In the genomic region with DNA sequence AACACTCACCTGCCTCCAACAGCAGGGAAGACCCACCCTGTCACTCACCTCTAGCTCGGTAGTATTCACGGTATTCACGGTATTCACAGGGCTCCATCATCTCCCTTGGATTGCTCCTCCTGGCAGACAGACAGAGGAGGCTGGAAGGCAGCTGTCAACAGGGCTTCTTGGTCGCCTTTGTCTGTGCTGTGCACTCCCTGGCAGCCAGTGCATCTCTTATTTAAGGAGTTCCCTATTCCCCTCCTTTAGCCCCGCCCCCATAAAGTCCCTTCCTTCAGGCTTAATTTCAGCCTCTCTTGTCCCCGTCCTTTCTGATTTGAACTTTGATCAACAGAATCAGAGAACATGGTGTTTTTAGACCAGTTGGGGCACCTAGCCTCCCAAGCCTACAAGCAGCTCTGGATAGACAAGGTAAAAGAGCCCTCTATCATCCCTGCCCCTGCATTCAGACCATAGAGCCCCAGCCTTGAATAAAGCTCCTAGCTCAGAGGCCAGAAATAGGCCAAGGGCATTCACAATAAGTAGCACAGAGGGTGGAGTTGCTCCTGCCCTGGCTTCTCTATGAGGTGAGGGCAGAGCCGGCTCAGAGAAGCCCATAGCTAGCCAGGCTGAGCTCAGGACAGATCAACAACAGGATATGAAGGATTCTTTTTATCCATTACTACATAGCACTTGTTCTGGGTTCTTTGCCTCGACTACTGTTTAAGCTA, we compare ENCODE assay signal across 11 mouse cellular contexts. TPM values are rescaled to one million over a fixed set of nuclear protein-coding genes. Genes with fewer than 3 reads are reported as not detected.
A peak's percentile ranks its signal among the peaks of the same experiment; 100 is the strongest.
DNase-seq lines count a peak whose midpoint lies in the region; ATAC-seq and TF ChIP-seq lines count a peak whose summit lies in the region.
"Had no signal": no experiment of that assay in that cellular context is flagged by ENCODE, and none has a peak within 500 bp of the region (broad histone marks: within the 10 kb centered on the region; RNA-seq: fewer than 3 reads in every experiment).

No protein-coding gene starts in this region.

- no peak overlapping the region for H3K9ac ChIP-seq in kidney, embryonic 15.5 days
- H3K9ac ChIP-seq in heart, embryonic 14.5 days (ENCODE audit: low read length) = 0 out of 2 replicates have a peak overlapping the region, but pooled peaks have one; percentile 6
- no peak overlapping the region for H3K9ac ChIP-seq in hindbrain, embryonic 16.5 days (ENCODE audit: low read depth, low read length)
- H3K9ac ChIP-seq: embryonic facial prominence, embryonic 13.5 days; limb, embryonic 12.5 days had no signal

- TF ChIP-seq POLR2A in bone marrow, adult 2 months (IDR thresholded peaks at IDR 0.05; ENCODE audit: borderline replicate concordance, control insufficient read depth, low read depth, low read length) = no peak

- no peaks in the 10 kb centered on the region for H3K4me1 ChIP-seq in kidney, embryonic 15.5 days
- H3K4me1 ChIP-seq in bone marrow, adult 2 months (ENCODE audit: control insufficient read depth, insufficient read depth, low read length) = peaks cover 4% of the 10 kb centered on the region; the same call in 1 of the 2 replicates
- H3K4me1 ChIP-seq in heart, embryonic 14.5 days (ENCODE audit: control insufficient read depth in 2 of 2, insufficient read depth in 2 of 2, low read length in 2 of 2) = peaks cover 15 to 16% of the 10 kb centered on the region in 2 experiments
- H3K4me1 ChIP-seq in hindbrain, embryonic 16.5 days (ENCODE audit: control insufficient read depth, insufficient read depth, low read depth, low read length) = no peaks in the 10 kb centered on the region
- H3K4me1 ChIP-seq: embryonic facial prominence, embryonic 13.5 days had no signal

- 0 out of 2 replicates have a peak, but pooled peaks have one; percentile 22 for ATAC-seq in kidney, embryonic 15.5 days (replicated peaks; ENCODE audit: low FRiP score)
- ATAC-seq in heart, embryonic 14.5 days (ENCODE audit: insufficient number of reproducible peaks, insufficient read depth, low FRiP score, low read depth) = no peak
- peak; percentile 80 for ATAC-seq in megakaryocyte, adult 5-6 weeks (ENCODE audit: poor library complexity, severe bottlenecking)
- no peak for ATAC-seq in hindbrain, embryonic 16.5 days

- no peaks in the 10 kb centered on the region for H3K27me3 ChIP-seq in kidney, embryonic 15.5 days
- H3K27me3 ChIP-seq in heart, embryonic 14.5 days (ENCODE audit: control insufficient read depth, insufficient read depth, low read length) = no peaks in the 10 kb centered on the region
- H3K27me3 ChIP-seq in hindbrain, embryonic 16.5 days (replicated peaks; ENCODE audit: control insufficient read depth, insufficient read depth, low read length) = no peaks in the 10 kb centered on the region
- H3K27me3 ChIP-seq: embryonic facial prominence, embryonic 13.5 days; limb, embryonic 12.5 days had no signal

- H3K36me3 ChIP-seq in kidney, embryonic 15.5 days = no peaks in the 10 kb centered on the region
- no peaks in the 10 kb centered on the region for H3K36me3 ChIP-seq in heart, embryonic 14.5 days (ENCODE audit: control insufficient read depth, insufficient read depth, low read length)
- no peaks in the 10 kb centered on the region for H3K36me3 ChIP-seq in hindbrain, embryonic 16.5 days (ENCODE audit: control insufficient read depth, insufficient read depth, low read length)
- H3K36me3 ChIP-seq: embryonic facial prominence, embryonic 13.5 days; limb, embryonic 12.5 days had no signal

- no peaks in the 10 kb centered on the region for H3K9me3 ChIP-seq in kidney, embryonic 15.5 days (replicated peaks)
- H3K9me3 ChIP-seq in heart, embryonic 14.5 days (ENCODE audit: control insufficient read depth, low read length) = no peaks in the 10 kb centered on the region
- no peaks in the 10 kb centered on the region for H3K9me3 ChIP-seq in hindbrain, embryonic 16.5 days (ENCODE audit: control insufficient read depth, low read length)
- H3K9me3 ChIP-seq: embryonic facial prominence, embryonic 13.5 days; limb, embryonic 12.5 days had no signal

- H3K4me2 ChIP-seq in kidney, embryonic 15.5 days = no peak overlapping the region
- peak overlapping the region; percentile 49 for H3K4me2 ChIP-seq in heart, embryonic 14.5 days (ENCODE audit: low read length)
- H3K4me2 ChIP-seq in hindbrain, embryonic 16.5 days (ENCODE audit: low read length) = no peak overlapping the region
- H3K4me2 ChIP-seq: embryonic facial prominence, embryonic 13.5 days; limb, embryonic 12.5 days had no signal

- WGBS in kidney, embryonic 15.5 days = 33% methylated on average over 8 of the region's 8 CpGs
- WGBS in bone marrow, adult 2 months = 19% methylated on average over 8 of the region's 8 CpGs
- 9% methylated on average over 8 of the region's 8 CpGs for WGBS in heart, embryonic 14.5 days
- WGBS in hindbrain, embryonic 16.5 days = 27% methylated on average over 8 of the region's 8 CpGs

- TF ChIP-seq CTCF in bone marrow, adult 2 months (IDR thresholded peaks at IDR 0.05; ENCODE audit: control insufficient read depth, insufficient read depth, low read length) = no peak

- no peak overlapping the region for H3K27ac ChIP-seq in kidney, embryonic 15.5 days
- peak overlapping the region; percentile 89 for H3K27ac ChIP-seq in bone marrow, adult 2 months (ENCODE audit: control insufficient read depth, insufficient read depth, low read depth, low read length, poor library complexity)
- H3K27ac ChIP-seq in heart, embryonic 14.5 days (replicated peaks in 1 of 2; ENCODE audit: control insufficient read depth in 1 of 2, insufficient read depth in 1 of 2, low read depth in 2 of 2, low read length in 2 of 2) = peak overlapping the region; percentile 22 to 33; a peak in 3 of 4 replicates
- no peak overlapping the region for H3K27ac ChIP-seq in hindbrain, embryonic 16.5 days (ENCODE audit: low read depth, low read length)
- H3K27ac ChIP-seq: embryonic facial prominence, embryonic 13.5 days; limb, embryonic 12.5 days had no signal

- no peak overlapping the region for H3K4me3 ChIP-seq in kidney, embryonic 15.5 days (replicated peaks)
- H3K4me3 ChIP-seq in bone marrow, adult 2 months (replicated peaks; ENCODE audit: control insufficient read depth, low read depth, low read length) = peak overlapping the region; percentile 76
- 0 out of 4 replicates have a peak overlapping the region, but pooled peaks of 1 of the 2 experiments have one; percentile 3 for H3K4me3 ChIP-seq in heart, embryonic 14.5 days (ENCODE audit: control insufficient read depth in 1 of 2, insufficient read depth in 1 of 2, low read depth in 1 of 2, low read length in 2 of 2)
- H3K4me3 ChIP-seq in hindbrain, embryonic 16.5 days (ENCODE audit: low read length) = no peak overlapping the region
- H3K4me3 ChIP-seq: embryonic facial prominence, embryonic 13.5 days; limb, embryonic 12.5 days had no signal

- no peak for DNase-seq in kidney, adult 11 months
- no peak for DNase-seq in B cell, adult 2 months
- DNase-seq: gastrocnemius, postnatal 36 days; kidney, postnatal 4 days had no signal

RNA-seq across cellular contexts. Expression of a gene that starts 0.5 kb away (rescaled TPM):
- polyA plus RNA-seq in kidney, embryonic 15.5 days (2015; fragmentation: Nextera tagmentation; extraction: Ambion mirVana) = 85.0 and 102 TPM in 2 replicates
- 14.8 and 39.7 TPM in 2 replicates for polyA plus RNA-seq in bone marrow, adult 2 months (2011; ENCODE audit: insufficient read depth, insufficient read length, low replicate concordance, missing spikeins)
- 5.5 and 6.2 TPM in 2 replicates for polyA plus RNA-seq in heart, embryonic 14.5 days (2014; fragmentation: Nextera tagmentation; extraction: Ambion mirVana)
- total RNA-seq in megakaryocyte, adult 5-6 weeks (2015) = 21.5 and 30.3 TPM in 2 replicates
- total RNA-seq in megakaryocyte, adult 5-6 weeks (2017) = 42.8 and 48.0 TPM in 2 replicates
- polyA plus RNA-seq in hindbrain, embryonic 16.5 days (2015; fragmentation: Nextera tagmentation; extraction: Ambion mirVana) = 1.9 and 2.6 TPM in 2 replicates

RNA-seq across cellular contexts. Expression of a gene that starts 57.5 kb away (rescaled TPM):
- polyA plus RNA-seq in kidney, embryonic 15.5 days (2015; fragmentation: Nextera tagmentation; extraction: Ambion mirVana) = 54.4 and 57.2 TPM in 2 replicates
- polyA plus RNA-seq in bone marrow, adult 2 months (2011; ENCODE audit: insufficient read depth, insufficient read length, low replicate concordance, missing spikeins) = 13.9 and 17.8 TPM in 2 replicates
- polyA plus RNA-seq in heart, embryonic 14.5 days (2014; fragmentation: Nextera tagmentation; extraction: Ambion mirVana) = 33.4 and 34.0 TPM in 2 replicates
- 33.0 and 34.7 TPM in 2 replicates for total RNA-seq in megakaryocyte, adult 5-6 weeks (2015)
- 23.5 and 29.8 TPM in 2 replicates for total RNA-seq in megakaryocyte, adult 5-6 weeks (2017)
- 35.5 and 38.6 TPM in 2 replicates for polyA plus RNA-seq in hindbrain, embryonic 16.5 days (2015; fragmentation: Nextera tagmentation; extraction: Ambion mirVana)

Comparison
In these comparisons a context has a peak if more than half of its experiments do, and no peak if none do; other contexts are left out.
1. ATAC-seq: peak in kidney, embryonic 15.5 days (single experiment) and megakaryocyte, adult 5-6 weeks (single experiment); none in heart, embryonic 14.5 days (single experiment) and hindbrain, embryonic 16.5 days (single experiment).
2. H3K27ac ChIP-seq: peak in bone marrow, adult 2 months (single experiment) and heart, embryonic 14.5 days (2 of 2); none in kidney, embryonic 15.5 days (single experiment) and hindbrain, embryonic 16.5 days (single experiment).